Mouse (Mus musculus) forebrain, embryonic 11.5 days (tissue): ENCODE data around the gene Znfx1. TPM values are rescaled to one million over a fixed set of nuclear protein-coding genes. Genes with fewer than 3 reads are reported as not detected.

Experiments
- ATAC-seq: fragments of 200-750 bp; cut with Nextera tagmentation; replicated peaks from 2 replicates; pipeline ENCODE4 v1.8.0; 2017; ENCODE audit warnings: moderate TSS enrichment; ENCODE audit not compliant: low FRiP score
- DNase-seq: peaks from one replicate; pipeline ENCODE4 v3.0.0-alpha.2; 2017; ENCODE audit warnings: low spot score
- H3K27ac ChIP-seq: fragments of 300-500 bp; sonication (generic); 2 replicates; pipeline ENCODE4 v1.5.1; 2014; ENCODE audit warnings: low read depth, low read length
- H3K27me3 ChIP-seq: fragments of 300-500 bp; sonication (generic); 2 replicates; pipeline ENCODE4 v1.6.1; 2014; ENCODE audit warnings: mild to moderate bottlenecking, low read length, mixed read lengths; ENCODE audit not compliant: control insufficient read depth, insufficient read depth
- H3K36me3 ChIP-seq: fragments of 300-500 bp; sonication (generic); 2 replicates; pipeline ENCODE4 v1.6.1; 2014; ENCODE audit warnings: mild to moderate bottlenecking, low read length, moderate library complexity, mixed read lengths; ENCODE audit not compliant: control insufficient read depth, insufficient read depth
- H3K4me1 ChIP-seq: fragments of 300-500 bp; sonication (generic); replicated peaks from 2 replicates; pipeline ENCODE4 v1.6.1; 2014; ENCODE audit warnings: low read length, mixed read lengths; ENCODE audit not compliant: control insufficient read depth, insufficient read depth
- H3K4me2 ChIP-seq: fragments of 300-500 bp; sonication (generic); 2 replicates; pipeline ENCODE4 v1.6.1; 2014; ENCODE audit warnings: low read depth, mild to moderate bottlenecking, low read length, moderate library complexity, mixed read lengths; ENCODE audit not compliant: severe bottlenecking
- H3K4me3 ChIP-seq: fragments of 300-500 bp; sonication (generic); 2 replicates; pipeline ENCODE4 v1.5.1; 2014; ENCODE audit warnings: low read depth, low read length
- H3K9ac ChIP-seq: fragments of 300-500 bp; sonication (generic); 2 replicates; pipeline ENCODE4 v1.6.1; 2014; ENCODE audit warnings: low read length
- H3K9me3 ChIP-seq: fragments of 300-500 bp; sonication (generic); 2 replicates; pipeline ENCODE4 v1.6.1; 2016; ENCODE audit warnings: low read length, mixed read lengths; ENCODE audit not compliant: control insufficient read depth
- WGBS: fragments of 180-500 bp; shearing (Covaris S2); extraction: QIAGEN DNeasy Blood & Tissue Kit; methylation state at CpG from one replicate; pipeline ENCODE4 v1.1.7; 2014; 5-methylcytosine and 5-hydroxymethylcytosine counted together
- polyA plus RNA-seq: library from polyadenylated mRNA; unstranded; fragments of >200 nt; fragmentation: Nextera tagmentation; extraction: Ambion mirVana; gene quantifications from 2 replicates; pipeline ENCODE4 v1.2.1, GENCODE M21; 2014

Znfx1 gene
- polyA plus RNA-seq, 1 experiment from 2014 or later, result 7.4 TPM

DNA sequence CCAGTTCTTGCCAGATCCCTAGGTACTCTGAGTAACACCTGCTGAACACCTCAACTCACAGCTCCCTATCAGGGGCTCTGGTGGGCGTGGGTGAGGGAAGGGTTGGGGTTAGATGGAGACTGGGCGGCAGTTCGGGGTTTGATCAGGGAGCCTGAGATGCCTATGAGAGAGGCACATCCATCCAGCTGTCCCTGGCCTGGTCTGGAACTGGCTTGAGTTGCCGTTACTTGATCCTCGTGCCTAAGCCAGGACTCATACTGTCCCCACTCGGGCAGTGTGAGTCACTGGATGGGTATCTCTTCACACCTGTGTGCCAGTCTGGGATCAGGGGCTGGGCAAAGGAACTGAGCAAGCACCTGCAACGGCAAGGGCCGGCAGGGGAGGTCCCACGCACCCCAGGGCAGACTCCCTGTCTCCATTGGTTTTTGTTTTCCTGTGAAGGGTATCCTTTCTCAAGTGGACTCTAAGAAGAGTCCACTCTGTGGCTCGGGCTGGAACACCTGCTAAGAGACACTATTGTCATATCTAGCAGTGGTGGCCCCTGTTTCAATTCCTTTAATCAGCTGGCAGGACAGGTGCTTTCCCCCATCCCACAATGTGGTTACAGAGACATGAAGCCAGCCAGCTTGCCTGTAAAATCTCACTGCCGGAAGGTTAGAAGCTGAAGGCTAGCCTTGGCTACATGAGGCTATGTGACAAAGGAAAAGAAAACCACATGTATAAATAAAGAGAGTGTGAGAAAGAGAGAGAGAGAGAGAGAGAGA is 14.6 kb upstream of the Znfx1 start:
- Histone ChIP-seq H3K36me3 (no peaks in the 10 kb centered on the region), H3K4me2 (no peak overlapping the region), H3K9me3 (no peaks in the 10 kb centered on the region), H3K4me1 (no peaks in the 10 kb centered on the region; the same call in 1 of the 2 replicates), H3K27me3 (no peaks in the 10 kb centered on the region), H3K9ac (no peak overlapping the region), H3K4me3 (no peak overlapping the region), H3K27ac (no peak overlapping the region)
- WGBS, result 86% methylated on average over 11 of the region's 11 CpGs
- no peak for ATAC-seq
- DNase-seq, result no peak

GRCm38 (mm10) chr2:167076759-167077158 is 13.9 kb upstream of the Znfx1 start:
- Histone ChIP-seq H3K36me3 (no peaks in the 10 kb centered on the region), H3K9me3 (no peaks in the 10 kb centered on the region), H3K4me2 (no peak overlapping the region), H3K27me3 (no peaks in the 10 kb centered on the region), H3K27ac (no peak overlapping the region), H3K9ac (no peak overlapping the region), H3K4me1 (no peaks in the 10 kb centered on the region; the same call in 1 of the 2 replicates), H3K4me3 (no peak overlapping the region)
- ATAC-seq (no peak), DNase-seq (no peak)
- WGBS, result 82% methylated on average over 2 of the region's 2 CpGs

DNA sequence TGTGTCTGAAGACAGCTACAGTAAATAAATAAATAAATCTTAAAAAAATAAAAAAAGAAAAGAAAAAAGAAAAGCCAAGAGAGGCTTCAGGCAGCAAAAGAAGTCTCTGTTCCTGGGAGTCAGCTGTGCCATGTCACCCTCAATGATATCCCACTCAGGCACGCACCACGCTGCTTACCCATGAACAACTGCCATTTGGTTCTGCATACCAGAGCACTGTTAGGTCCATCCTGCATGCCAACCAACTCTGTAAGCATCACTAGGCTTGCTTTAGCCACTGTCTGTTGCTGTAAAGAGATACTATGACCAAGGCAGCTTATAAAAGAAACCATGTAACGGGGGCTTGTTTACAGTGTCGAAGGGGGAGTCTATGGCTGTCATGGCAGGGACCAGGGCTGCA is 13.5 kb upstream of the Znfx1 start:
- Histone ChIP-seq H3K4me2 (no peak overlapping the region), H3K36me3 (no peaks in the 10 kb centered on the region), H3K9ac (no peak overlapping the region), H3K27me3 (no peaks in the 10 kb centered on the region), H3K4me1 (no peaks in the 10 kb centered on the region; the same call in none of the 2 replicates), H3K4me3 (no peak overlapping the region), H3K9me3 (no peaks in the 10 kb centered on the region), H3K27ac (no peak overlapping the region)
- ATAC-seq (no peak), DNase-seq (no peak)
- WGBS, result 95% methylated on average over 4 of the region's 4 CpGs

DNA sequence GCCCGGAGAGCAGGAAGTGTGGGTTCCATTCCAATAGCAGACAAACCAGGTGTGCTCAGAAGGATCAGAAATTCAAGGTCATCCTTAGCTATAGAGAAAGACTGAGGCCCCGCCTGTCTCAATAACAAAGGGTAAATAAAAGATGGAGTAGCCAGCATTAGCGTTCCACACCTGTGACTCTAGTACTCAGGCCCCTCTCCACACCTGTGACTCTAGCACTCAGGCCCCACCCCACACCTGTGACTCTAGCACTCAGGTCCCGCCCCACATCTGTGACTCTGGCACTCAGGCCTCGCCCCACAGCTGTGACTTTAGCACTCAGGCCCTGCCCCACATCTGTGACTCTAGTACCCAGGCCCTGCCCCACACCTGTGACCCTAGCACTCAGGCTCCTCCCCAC is 11.8 kb upstream of the Znfx1 start:
- ATAC-seq (no peak), DNase-seq (no peak)
- no peaks in the 10 kb centered on the region for H3K9me3 ChIP-seq
- no peaks in the 10 kb centered on the region for H3K27me3 ChIP-seq
- no peaks in the 10 kb centered on the region; the same call in none of the 2 replicates for H3K4me1 ChIP-seq
- 92% methylated on average over 5 of the region's 5 CpGs for WGBS
- H3K9ac ChIP-seq, result no peak overlapping the region
- H3K27ac ChIP-seq, result no peak overlapping the region
- no peak overlapping the region for H3K4me2 ChIP-seq
- H3K36me3 ChIP-seq, result no peaks in the 10 kb centered on the region
- H3K4me3 ChIP-seq, result no peak overlapping the region

GRCm38 (mm10) chr2:167071641-167072601 is 9.1 kb upstream of the Znfx1 start:
- Histone ChIP-seq H3K27me3 (no peaks in the 10 kb centered on the region), H3K9ac (peak overlapping the region; percentile 62), H3K36me3 (no peaks in the 10 kb centered on the region), H3K4me1 (no peaks in the 10 kb centered on the region; the same call in 1 of the 2 replicates), H3K4me3 (peak overlapping the region; percentile 39), H3K27ac (0 out of 2 replicates have a peak overlapping the region, but pooled peaks have one; percentile 8), H3K4me2 (peak overlapping the region; percentile 70), H3K9me3 (no peaks in the 10 kb centered on the region)
- DNase-seq (peak; percentile 97), ATAC-seq (peak; percentile 93)
- 7% methylated on average over 22 of the region's 22 CpGs for WGBS

GRCm38 (mm10) chr2:167071266-167071640 is 8.4 kb upstream of the Znfx1 start:
- WGBS, result 19% methylated on average over 12 of the region's 12 CpGs
- DNase-seq (no peak), ATAC-seq (0 out of 2 replicates have a peak, but pooled peaks have one; percentile 1)
- Histone ChIP-seq H3K36me3 (no peaks in the 10 kb centered on the region), H3K9me3 (no peaks in the 10 kb centered on the region), H3K9ac (peak overlapping the region; percentile 62), H3K4me3 (peak overlapping the region; percentile 39), H3K4me2 (peak overlapping the region; percentile 70), H3K27me3 (no peaks in the 10 kb centered on the region), H3K27ac (no peak overlapping the region), H3K4me1 (no peaks in the 10 kb centered on the region; the same call in 1 of the 2 replicates)

DNA sequence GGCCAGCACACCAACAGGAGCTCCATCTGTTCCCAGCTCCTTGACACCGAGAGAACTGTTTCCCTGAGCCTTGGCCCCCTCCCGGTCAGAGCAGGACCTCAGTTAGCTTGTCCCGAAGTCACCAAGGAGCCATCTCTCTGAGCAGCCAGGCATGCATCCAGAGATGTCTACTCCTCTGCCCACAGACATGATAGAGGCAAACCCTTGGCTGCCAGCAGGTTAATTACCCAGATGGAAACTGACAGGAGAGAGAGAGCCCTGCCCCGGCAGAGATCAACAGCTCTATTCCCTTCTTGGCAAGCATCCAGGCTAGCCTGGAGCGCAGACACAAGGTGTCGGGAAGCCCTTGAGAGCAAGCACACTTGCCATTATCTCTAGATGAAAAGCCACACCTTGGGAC is 7.5 kb upstream of the Znfx1 start:
- H3K9me3 ChIP-seq, result no peaks in the 10 kb centered on the region
- no peaks in the 10 kb centered on the region; the same call in none of the 2 replicates for H3K4me1 ChIP-seq
- no peak overlapping the region for H3K9ac ChIP-seq
- ATAC-seq (no peak), DNase-seq (no peak)
- H3K36me3 ChIP-seq, result peaks cover 4% of the 10 kb centered on the region; the same call in 1 of the 2 replicates
- no peak overlapping the region for H3K27ac ChIP-seq
- WGBS, result 86% methylated on average over 6 of the region's 6 CpGs
- no peak overlapping the region for H3K4me3 ChIP-seq
- no peak overlapping the region for H3K4me2 ChIP-seq
- no peaks in the 10 kb centered on the region for H3K27me3 ChIP-seq

GRCm38 (mm10) chr2:167067575-167067974 is 4.8 kb upstream of the Znfx1 start:
- WGBS, result 61% methylated on average over 6 of the region's 6 CpGs
- H3K36me3 ChIP-seq, result peaks cover 9% of the 10 kb centered on the region
- H3K4me3 ChIP-seq, result no peak overlapping the region
- H3K27me3 ChIP-seq, result no peaks in the 10 kb centered on the region
- no peak overlapping the region for H3K9ac ChIP-seq
- ATAC-seq (no peak), DNase-seq (no peak)
- H3K27ac ChIP-seq, result no peak overlapping the region
- H3K9me3 ChIP-seq, result no peaks in the 10 kb centered on the region
- H3K4me2 ChIP-seq, result no peak overlapping the region
- peaks cover 7% of the 10 kb centered on the region for H3K4me1 ChIP-seq
